Mouse (Mus musculus) gastrocnemius, adult 2 months (tissue): Measurements from ENCODE around the gene Slc35e3. TPM values are rescaled to one million over a fixed set of nuclear protein-coding genes. Genes with fewer than 3 reads are reported as not detected.

Experiments used
- DNase-seq: peaks from one replicate; pipeline ENCODE4 v3.0.0; 2022
- H3K27ac ChIP-seq: fragments of 200-600 bp; 2 replicates; pipeline ENCODE4 v1.8.1; 2022; ENCODE audit warnings: mild to moderate bottlenecking
- H3K4me3 ChIP-seq: fragments of 200-600 bp; 2 replicates; pipeline ENCODE4 v1.8.1; 2022; ENCODE audit warnings: mild to moderate bottlenecking, moderate library complexity
- CTCF ChIP-seq: fragments of 200-600 bp; IDR thresholded peaks from 2 replicates; pipeline ENCODE4 v1.8.1; 2022; ENCODE audit warnings: antibody characterized with exemption, mild to moderate bottlenecking, moderate library complexity
- intact Hi-C: fragments of 180-260 bp; cut with DNase I; formaldehyde crosslinking; loops from one replicate; pipeline ENCODE4 v1.15.1; 2025
- long read RNA-seq, 2 experiments: library from polyadenylated mRNA; stranded (forward); transcript quantifications; one replicate each; pipeline ENCODE4 v2.0.0; 2021
- total RNA-seq, 2 experiments: library from RNA; stranded (reverse); gene quantifications; 2 replicates each; pipeline ENCODE4 v1.2.3; 2021

The Slc35e3 gene
- 1 to 10 TPM; 4.6 to 5.1 TPM for total RNA-seq
- long read RNA-seq, experiment 1, partial matches to known transcripts, result 0 of 3 reads
- long read RNA-seq, experiment 1, other reads (novel, unspliced or antisense), result 2 of 3 reads
- long read RNA-seq, experiment 2, partial matches to known transcripts, result 0 of 2 reads
- long read RNA-seq, experiment 2, other reads (novel, unspliced or antisense), result 0 of 2 reads

GRCm38 (mm10) chr10:117746297-117746883, at the start of gene Slc35e3:
Slc35e3 (minus strand) TSS chr10:117746365.
- peak within 1 kb of the TSS; percentile 77 for H3K4me3 ChIP-seq
- H3K27ac ChIP-seq, result peak within 1 kb of the TSS; percentile 84
- TF ChIP-seq CTCF, result no peak
- intact Hi-C loops, result loop anchor here (5.0 kb wide), 1 partner anchor 46 kb away; the partner anchor contains the start of gene Nup107
- DNase-seq, result peak; percentile 99

DNA sequence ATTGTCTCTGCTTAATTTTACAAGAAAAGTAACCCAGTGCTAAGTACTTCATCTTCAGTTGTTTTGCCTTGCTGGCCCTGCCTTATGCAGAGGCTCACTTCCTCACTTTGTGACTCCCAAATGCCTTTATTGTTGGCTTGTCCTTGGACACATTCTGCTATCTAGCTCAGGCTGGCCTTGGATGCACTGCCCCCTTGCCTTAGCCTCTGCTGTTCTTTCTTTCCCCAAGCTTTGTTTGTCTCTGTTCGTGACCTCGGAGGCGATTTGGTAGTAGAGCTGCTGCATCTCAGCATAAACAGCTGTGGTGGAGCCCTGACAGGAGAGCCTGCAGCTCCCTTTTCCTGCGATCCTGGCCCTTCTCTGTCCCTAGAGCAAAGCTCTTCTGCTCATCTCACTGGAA, 49.0 kb upstream of the Slc35e3 start:
- no peak overlapping the region for H3K4me3 ChIP-seq
- no peak overlapping the region for H3K27ac ChIP-seq
- DNase-seq, result no peak
- TF ChIP-seq CTCF, result no peak
- intact Hi-C loops, result loop anchor here (10.0 kb wide), 1 partner anchor 320 kb away; no protein-coding TSS in a partner anchor

- DNase-seq, result no peak
- intact Hi-C loops, result loop anchor here (2.0 to 10.0 kb wide), 3 partner anchors 46 to 321 kb away; partner anchors contain the start of gene Slc35e3
- TF ChIP-seq CTCF, result no peak
- Histone ChIP-seq H3K27ac (peak overlapping the region; percentile 87), H3K4me3 (peak overlapping the region; percentile 99)
Measured at GRCm38 (mm10) chr10:117793436-117794030, 47.4 kb upstream of the Slc35e3 start.

GRCm38 (mm10) chr10:117792141-117793091, 46.3 kb upstream of the Slc35e3 start, which contains the start of gene Nup107:
Nup107 (minus strand) TSS chr10:117792705.
- peak; percentile 100 for DNase-seq
- TF ChIP-seq CTCF, result no peak
- Histone ChIP-seq H3K4me3 (peak within 1 kb of the TSS; percentile 99), H3K27ac (peak within 1 kb of the TSS; percentile 88)
- intact Hi-C loops, result loop anchor here (2.0 to 10.0 kb wide), 3 partner anchors 45 to 322 kb away; partner anchors contain the start of gene Slc35e3

DNA sequence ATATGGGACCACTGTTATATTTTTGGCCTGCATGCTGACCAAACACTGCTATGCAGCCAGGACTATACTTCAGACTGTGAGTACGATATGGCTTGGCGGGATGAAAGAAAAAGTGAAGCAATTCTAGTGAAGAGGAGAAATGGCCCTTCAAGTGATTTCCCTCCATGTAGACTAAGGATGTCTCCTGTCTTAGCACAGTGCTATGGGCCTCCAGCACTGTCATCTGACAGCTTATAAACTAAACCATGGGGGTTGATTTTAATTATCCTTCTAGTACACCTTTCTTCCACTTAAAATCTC, 45.0 kb upstream of the Slc35e3 start:
- no peak for TF ChIP-seq CTCF
- intact Hi-C loops, result loop anchor here (5.0 to 10.0 kb wide), 2 partner anchors 44 to 324 kb away; partner anchors contain the start of gene Slc35e3
- Histone ChIP-seq H3K27ac (no peak overlapping the region), H3K4me3 (no peak overlapping the region)
- no peak for DNase-seq

- TF ChIP-seq CTCF, result no peak
- intact Hi-C loops, result loop anchor here (5.0 to 10.0 kb wide), 2 partner anchors 43 to 324 kb away; partner anchors contain the start of gene Slc35e3
Measured at GRCm38 (mm10) chr10:117790421-117791170, 44.4 kb upstream of the Slc35e3 start.

GRCm38 (mm10) chr10:117790011-117790410, 43.8 kb upstream of the Slc35e3 start:
- no peak for DNase-seq
- H3K4me3 ChIP-seq, result no peak overlapping the region
- intact Hi-C loops, result loop anchor here (5.0 to 10.0 kb wide), 2 partner anchors 43 to 325 kb away; partner anchors contain the start of gene Slc35e3
- H3K27ac ChIP-seq, result no peak overlapping the region
- no peak for TF ChIP-seq CTCF

More at GRCm38 (mm10) chr10:117790421-117791170, 44.4 kb upstream of the Slc35e3 start:
- Histone ChIP-seq H3K4me3 (no peak overlapping the region), H3K27ac (no peak overlapping the region)
- DNase-seq, result no peak

GRCm38 (mm10) chr10:117784646-117785045, 38.5 kb upstream of the Slc35e3 start:
- TF ChIP-seq CTCF, result no peak
- Histone ChIP-seq H3K27ac (no peak overlapping the region), H3K4me3 (no peak overlapping the region)
- intact Hi-C loops, result no loop called here
- no peak for DNase-seq

- no peak for DNase-seq
- no peak for TF ChIP-seq CTCF
- intact Hi-C loops, result no loop called here
- H3K27ac ChIP-seq, result no peak overlapping the region
- H3K4me3 ChIP-seq, result no peak overlapping the region
Measured at GRCm38 (mm10) chr10:117783786-117784420, 37.7 kb upstream of the Slc35e3 start.

- intact Hi-C loops, result no loop called here
Measured at GRCm38 (mm10) chr10:117782491-117783260, 36.5 kb upstream of the Slc35e3 start.

DNA sequence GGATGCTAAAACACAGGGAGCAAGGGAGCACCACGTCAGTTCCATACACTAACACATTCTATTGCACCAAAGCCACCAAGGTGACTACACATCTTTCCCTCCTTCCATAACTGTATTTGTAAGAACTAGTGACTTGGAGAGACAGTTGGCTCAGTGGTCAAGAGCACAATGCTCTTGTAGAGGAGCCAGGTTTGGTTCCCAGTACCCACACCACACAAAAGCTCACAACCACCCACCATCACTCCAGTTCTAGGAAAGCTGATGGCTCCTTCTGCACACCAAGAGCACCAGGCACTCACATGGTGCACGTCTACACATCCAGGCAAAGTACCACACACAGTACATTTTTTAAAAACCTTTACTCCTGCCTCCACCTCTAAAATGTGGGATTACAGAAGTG, 35.9 kb upstream of the Slc35e3 start:
- Histone ChIP-seq H3K27ac (no peak overlapping the region), H3K4me3 (no peak overlapping the region)
- TF ChIP-seq CTCF, result no peak
- intact Hi-C loops, result no loop called here
- no peak for DNase-seq

More at GRCm38 (mm10) chr10:117782491-117783260, 36.5 kb upstream of the Slc35e3 start:
- no peak for DNase-seq
- Histone ChIP-seq H3K4me3 (no peak overlapping the region), H3K27ac (no peak overlapping the region)
- no peak for TF ChIP-seq CTCF
